Mouse (Mus musculus) lung, adult 2 months (tissue): Measurements from ENCODE around the gene Cplx1. TPM values are rescaled to one million over a fixed set of nuclear protein-coding genes. Genes with fewer than 3 reads are reported as not detected.

Experiments
- DNase-seq: peaks from one replicate; pipeline ENCODE4 v3.0.0; 2022
- H3K4me1 ChIP-seq: fragments of 200-500 bp; 2 replicates; pipeline ENCODE4 v1.6.1; 2011; ENCODE audit warnings: low read length; ENCODE audit not compliant: control insufficient read depth, insufficient read depth
- H3K4me3 ChIP-seq: fragments of 200-500 bp; replicated peaks from 2 replicates; pipeline ENCODE3; 2011; ENCODE audit warnings: low read depth, mild to moderate bottlenecking, control low read depth, low read length; ENCODE audit errors: extremely low read depth
- CTCF ChIP-seq: fragments of 200-500 bp; IDR thresholded peaks from 2 replicates; pipeline ENCODE4 v1.5.1; 2011; ENCODE audit warnings: mild to moderate bottlenecking, low read length, control low read depth; ENCODE audit not compliant: insufficient read depth
- POLR2A ChIP-seq: fragments of 200-500 bp; IDR thresholded peaks from 2 replicates; pipeline ENCODE4 v1.6.1; 2011; ENCODE audit warnings: low read depth, mild to moderate bottlenecking, control low read depth, low read length, borderline replicate concordance; ENCODE audit errors: extremely low read depth
- whole genome bisulfite sequencing: fragments of 180-500 bp; shearing (Covaris S2); methylation state at CpG from one replicate; pipeline ENCODE4 v1.1.7; 2018; 5-methylcytosine and 5-hydroxymethylcytosine counted together
- polyA plus RNA-seq: library from polyadenylated mRNA; depleted of rRNA; stranded (reverse); fragments of >200 nt; gene quantifications from 2 replicates; pipeline ENCODE4 v1.2.3, GENCODE M21; 2012

The Cplx1 gene
- polyA plus RNA-seq, 1 experiment = 0.19 TPM

- 5% methylated on average over 16 of the region's 16 CpGs for whole genome bisulfite sequencing
- Histone ChIP-seq H3K4me1 (no peaks in the 10 kb centered on the region), H3K4me3 (no peak overlapping the region)
- TF ChIP-seq CTCF (no peak), POLR2A (no peak)
- no peak for DNase-seq
Measured at GRCm38 (mm10) chr5:108550207-108550594, 377 bp upstream of the Cplx1 start.

GRCm38 (mm10) chr5:108549137-108549488, 711 bp downstream of the Cplx1 start:
- no peak for DNase-seq
- TF ChIP-seq CTCF = no peak
- TF ChIP-seq POLR2A = no peak
- WGBS = 15% methylated on average over 7 of the region's 7 CpGs
- Histone ChIP-seq H3K4me1 (no peaks in the 10 kb centered on the region), H3K4me3 (no peak overlapping the region)

DNA sequence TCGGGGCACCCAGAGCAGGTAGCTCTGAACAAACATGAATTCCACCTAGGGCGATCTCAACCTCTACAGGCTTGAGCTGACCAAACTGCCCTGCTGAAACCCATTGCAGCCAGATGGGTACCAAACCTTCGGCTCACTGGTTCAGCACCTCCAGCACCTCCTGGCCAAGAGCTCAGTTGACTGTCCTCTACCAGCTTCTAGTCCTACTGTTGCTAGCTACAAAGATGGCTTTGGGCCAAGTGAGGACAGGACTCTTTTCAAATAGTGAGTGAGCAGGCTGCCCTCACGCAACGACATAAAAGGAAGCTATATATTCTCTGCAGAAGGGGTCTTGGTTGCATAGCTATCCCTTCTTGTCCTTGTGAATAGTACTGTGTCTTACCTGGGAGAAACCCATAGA, 2.2 kb downstream of the Cplx1 start:
- Histone ChIP-seq H3K4me3 (no peak overlapping the region), H3K4me1 (no peaks in the 10 kb centered on the region)
- TF ChIP-seq CTCF = no peak
- 86% methylated on average over 5 of the region's 5 CpGs for WGBS
- no peak for DNase-seq

- no peak for TF ChIP-seq POLR2A
- no peak for TF ChIP-seq CTCF
- no peak for DNase-seq
- no peaks in the 10 kb centered on the region for H3K4me1 ChIP-seq
- 56% methylated on average over 7 of the region's 7 CpGs for WGBS
- H3K4me3 ChIP-seq = no peak overlapping the region
Measured at GRCm38 (mm10) chr5:108543516-108544291, 6.1 kb downstream of the Cplx1 start.

GRCm38 (mm10) chr5:108534188-108534587, 15.6 kb downstream of the Cplx1 start:
- 88% methylated on average over 2 of the region's 2 CpGs for WGBS
- Histone ChIP-seq H3K4me1 (no peaks in the 10 kb centered on the region), H3K4me3 (no peak overlapping the region)
- DNase-seq = no peak
- TF ChIP-seq POLR2A (no peak), CTCF (no peak)

GRCm38 (mm10) chr5:108522597-108522996, 27.2 kb downstream of the Cplx1 start:
- TF ChIP-seq CTCF = no peak
- TF ChIP-seq POLR2A = no peak
- 76% methylated on average over 3 of the region's 3 CpGs for WGBS
- H3K4me1 ChIP-seq = no peaks in the 10 kb centered on the region
- H3K4me3 ChIP-seq = no peak overlapping the region
- no peak for DNase-seq

GRCm38 (mm10) chr5:108521896-108522295, 27.9 kb downstream of the Cplx1 start:
- H3K4me1 ChIP-seq = no peaks in the 10 kb centered on the region
- WGBS = 75% methylated on average over 3 of the region's 3 CpGs
- no peak overlapping the region for H3K4me3 ChIP-seq
- no peak for DNase-seq
- no peak for TF ChIP-seq POLR2A
- no peak for TF ChIP-seq CTCF

DNA sequence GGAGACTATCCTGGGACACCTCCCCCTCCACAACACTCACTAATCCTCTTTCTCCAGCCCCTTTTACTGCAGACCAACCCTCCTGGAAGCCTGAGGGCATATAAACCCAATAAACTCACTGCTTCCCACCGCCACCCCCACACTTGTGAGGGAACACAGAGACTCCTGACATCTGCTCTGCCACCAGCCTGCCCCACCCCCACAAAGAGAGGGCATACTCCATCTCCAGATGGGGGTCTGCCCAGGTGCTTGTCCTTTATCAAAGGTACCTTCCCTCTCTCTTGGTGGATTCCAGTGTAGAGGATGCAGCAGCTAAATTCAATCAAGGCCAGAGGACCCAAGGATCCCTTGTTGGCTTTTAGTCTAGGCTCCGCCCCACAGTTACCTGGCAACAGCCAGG, 28.8 kb downstream of the Cplx1 start:
- DNase-seq = no peak
- no peak for TF ChIP-seq CTCF
- no peak for TF ChIP-seq POLR2A
- no peak overlapping the region for H3K4me3 ChIP-seq
- H3K4me1 ChIP-seq = no peaks in the 10 kb centered on the region
- WGBS = 66% methylated on average over 2 of the region's 2 CpGs

GRCm38 (mm10) chr5:108520153-108520552, 29.7 kb downstream of the Cplx1 start:
- TF ChIP-seq POLR2A (no peak), CTCF (no peak)
- Histone ChIP-seq H3K4me1 (no peaks in the 10 kb centered on the region), H3K4me3 (no peak overlapping the region)
- DNase-seq = no peak
- WGBS = 71% methylated on average over 7 of the region's 7 CpGs

- WGBS = 77% methylated on average over 5 of the region's 5 CpGs
- no peaks in the 10 kb centered on the region for H3K4me1 ChIP-seq
- no peak for TF ChIP-seq POLR2A
- no peak for TF ChIP-seq CTCF
- H3K4me3 ChIP-seq = no peak overlapping the region
- DNase-seq = no peak
Measured at GRCm38 (mm10) chr5:108518951-108519350, 30.9 kb downstream of the Cplx1 start.
